Mouse (Mus musculus) heart, adult 8-10 months (tissue): ENCODE measurements around the gene Rara. TPM values are rescaled to one million over a fixed set of nuclear protein-coding genes. Genes with fewer than 3 reads are reported as not detected.
"Not testable (repeated sequence)": the region's sequence is repeated elsewhere in the genome, so short reads cannot be mapped to it uniquely, and the experiment has no call there.

Source experiments
- DNase-seq: peaks from one replicate; pipeline ENCODE4 v3.0.0; 2022; ENCODE audit warnings: low spot score
- total RNA-seq, 4 experiments: library from RNA; stranded (reverse); gene quantifications; 2 replicates each; pipeline ENCODE4 v1.2.4; 2022

Gene Rara
- 10 to 100 TPM; 10.8 to 13.5 (median 11.9) TPM for total RNA-seq

DNA sequence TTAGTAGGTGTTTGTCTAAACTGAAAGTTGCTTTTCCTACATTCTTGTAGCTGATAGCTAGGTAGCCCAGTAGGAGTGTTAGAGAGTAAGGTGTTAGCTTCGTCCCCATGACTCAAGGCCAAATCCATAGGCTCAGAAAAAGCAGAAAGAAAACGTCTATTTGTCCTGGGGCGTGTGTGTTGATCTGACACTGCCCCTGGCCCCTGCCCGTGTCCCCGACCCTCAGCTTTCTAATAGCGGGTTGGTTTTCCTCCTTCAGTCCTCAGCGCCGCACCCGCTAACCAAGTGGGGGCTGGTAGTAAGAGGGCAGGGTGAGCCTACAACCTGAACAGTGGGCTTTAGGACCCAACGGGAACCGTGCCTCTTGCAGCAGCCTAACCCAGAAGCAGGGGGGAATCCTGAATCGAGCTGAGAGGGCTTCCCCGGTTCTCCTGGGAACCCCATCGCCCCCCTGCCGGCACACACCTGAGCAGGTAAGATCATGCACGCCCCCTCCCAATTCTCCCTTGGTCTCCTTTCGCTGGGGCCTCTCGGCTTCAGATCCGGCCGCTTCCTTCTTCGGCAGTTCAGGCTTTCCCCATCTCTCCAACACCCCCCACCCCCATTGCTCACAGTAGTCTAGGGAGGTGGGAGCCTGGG, at the start of gene Rara:
TSS of gene Rara (plus strand) at position 381 of the 639 bp plus-strand sequence.
- no peak for DNase-seq

DNA sequence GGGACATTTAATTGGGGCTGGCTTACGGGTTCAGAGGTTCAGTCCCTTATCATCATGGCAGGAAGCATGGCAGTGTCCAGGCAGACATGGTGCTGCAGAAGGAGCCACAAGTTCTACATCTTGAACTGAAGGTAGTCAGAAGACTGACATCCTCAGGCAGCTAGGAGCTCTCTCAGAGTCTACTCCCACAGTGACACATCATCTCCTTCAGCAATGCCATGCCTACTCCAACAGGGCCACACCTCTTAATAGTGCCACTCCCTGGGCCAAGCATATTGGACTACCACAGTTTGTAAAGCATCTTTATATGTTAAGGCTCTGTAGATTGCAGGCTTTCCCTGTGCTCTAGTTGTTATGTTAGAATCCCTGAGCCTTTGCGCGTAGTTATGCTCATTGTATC, 39.9 kb upstream of the Rara start:
- no peak for DNase-seq

DNA sequence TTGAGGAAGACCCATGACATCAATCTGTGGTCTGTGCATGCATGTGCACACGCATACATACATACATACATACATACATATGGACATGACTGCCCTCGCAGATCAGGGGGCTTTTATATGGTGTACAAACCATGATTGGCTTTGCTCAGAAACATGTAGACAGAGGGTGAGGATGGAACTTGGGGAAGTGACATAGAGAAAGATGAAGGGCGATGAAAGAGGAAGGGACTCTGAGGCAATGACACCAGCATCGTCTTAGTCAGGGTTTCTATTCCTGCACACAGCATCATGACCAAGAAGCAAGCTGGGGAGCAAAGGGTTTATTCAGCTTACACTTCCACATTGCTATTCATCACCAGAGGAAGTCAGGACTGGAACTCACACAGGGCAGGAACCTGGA, 38.5 kb upstream of the Rara start:
- DNase-seq, result no peak

DNA sequence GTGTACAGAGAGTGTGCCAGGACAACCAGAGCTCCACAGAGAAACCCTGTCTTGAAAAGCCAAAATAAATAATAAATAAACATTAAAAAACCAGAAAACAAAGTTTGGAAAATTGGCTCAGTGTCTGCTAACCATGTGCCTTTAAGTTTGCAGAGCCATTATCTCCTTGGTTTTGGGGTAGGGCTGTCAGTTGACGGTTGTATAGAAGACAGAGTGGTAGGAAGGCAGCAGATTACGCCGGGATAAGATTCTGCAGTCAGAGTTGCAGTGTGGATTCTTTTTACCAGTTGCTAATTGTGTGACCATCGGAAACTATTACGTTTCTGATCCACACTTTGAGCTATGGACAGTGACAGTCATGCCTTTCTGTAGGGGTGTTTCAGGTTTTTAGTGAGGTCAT, 37.6 kb upstream of the Rara start:
- no peak for DNase-seq

DNA sequence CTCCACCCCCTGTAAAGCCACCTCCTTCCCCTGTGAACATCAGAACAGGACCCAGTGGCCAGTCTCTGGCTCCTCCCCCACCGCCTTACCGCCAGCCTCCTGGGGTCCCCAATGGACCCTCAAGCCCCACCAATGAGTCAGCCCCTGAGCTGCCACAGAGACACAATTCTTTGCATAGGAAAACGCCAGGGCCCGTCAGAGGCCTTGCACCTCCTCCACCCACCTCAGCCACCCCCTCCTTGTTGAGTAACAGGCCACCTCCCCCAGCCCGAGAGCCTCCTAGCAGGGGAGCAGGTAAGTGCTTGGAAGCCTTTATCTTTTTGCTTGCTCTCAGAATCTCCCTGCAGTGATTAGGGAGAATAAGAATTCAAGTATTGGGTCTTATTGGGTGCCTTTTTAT, 35.2 kb upstream of the Rara start:
- DNase-seq, result no peak

DNA sequence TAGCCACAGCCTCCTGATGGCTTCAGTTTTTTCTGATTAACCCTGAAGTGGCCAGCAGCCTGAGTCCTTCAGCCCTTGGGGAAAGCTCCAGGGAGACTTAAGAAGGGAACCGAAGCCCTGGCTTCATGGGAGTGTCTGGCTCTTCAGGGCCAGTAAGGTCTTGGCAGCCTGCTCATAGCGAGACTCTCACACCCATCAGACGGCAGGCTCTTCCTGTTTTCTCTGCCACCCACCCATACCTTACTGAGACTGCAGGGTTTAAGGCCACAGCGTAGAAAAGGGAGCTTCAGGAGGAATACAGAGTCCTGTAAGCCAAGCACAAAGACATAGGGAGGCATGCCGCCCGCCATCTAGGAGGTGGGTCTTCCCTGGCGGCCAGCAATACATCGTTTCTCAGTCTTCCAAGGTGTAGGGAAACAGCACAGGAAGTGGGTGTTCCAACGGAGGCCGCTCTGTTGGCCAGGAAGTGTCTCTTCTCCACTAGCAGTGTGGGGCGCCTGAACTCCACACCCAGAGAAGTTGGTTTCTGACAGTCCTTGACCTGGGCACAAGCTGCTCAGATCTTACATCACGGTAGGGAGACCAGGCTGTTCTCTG, 27.0 kb upstream of the Rara start:
- DNase-seq, result no peak

DNA sequence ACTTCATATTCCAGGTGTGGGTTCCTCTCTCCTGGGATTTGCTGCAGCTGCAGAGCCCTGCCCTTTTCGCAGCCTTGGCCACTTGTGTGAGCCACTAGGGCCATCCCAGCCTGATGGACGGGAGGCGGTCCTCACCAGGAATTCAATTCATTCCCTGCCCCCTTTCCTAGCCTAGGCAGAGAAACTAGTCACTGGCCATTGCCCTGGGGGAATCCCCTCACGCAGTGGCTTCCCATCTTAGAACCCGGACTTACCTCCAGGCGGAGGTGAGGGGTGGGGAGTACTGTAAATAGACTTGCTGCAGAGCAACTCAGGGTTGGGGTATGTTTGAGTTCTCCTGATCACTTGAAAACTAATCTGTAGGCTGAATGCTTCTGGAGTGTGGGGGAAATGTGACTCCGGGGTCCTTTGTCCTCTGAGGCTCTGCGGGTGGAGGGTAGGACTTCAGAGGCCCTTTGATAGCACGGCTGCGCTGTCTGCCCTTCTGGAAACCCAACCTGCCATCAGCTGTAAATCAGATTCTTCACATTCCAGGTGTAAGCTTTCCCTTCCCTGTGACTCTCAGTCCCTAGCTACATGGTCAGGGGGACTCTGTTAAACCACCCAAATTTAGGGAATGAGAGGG, 24.9 kb upstream of the Rara start:
- no peak for DNase-seq

DNA sequence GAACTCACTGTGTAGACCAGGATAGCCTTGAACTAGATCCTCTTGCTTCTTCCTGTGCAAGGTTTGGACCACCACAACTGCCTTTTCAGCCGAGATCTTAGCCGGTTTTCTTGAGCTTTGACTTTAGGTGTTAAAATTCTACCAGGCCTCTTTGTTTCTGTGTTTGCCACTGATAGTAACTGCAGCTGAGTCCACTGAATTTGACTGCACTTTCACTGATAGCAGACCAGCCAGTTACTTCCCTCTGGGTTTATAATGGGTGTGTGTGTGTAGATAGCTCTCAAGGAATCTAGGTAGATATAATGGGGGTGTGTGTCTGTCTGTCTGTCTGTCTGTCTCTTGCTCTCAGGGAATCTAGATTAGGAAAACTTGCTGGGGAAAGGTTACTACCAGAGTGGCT, 23.0 kb upstream of the Rara start:
- no peak for DNase-seq

DNA sequence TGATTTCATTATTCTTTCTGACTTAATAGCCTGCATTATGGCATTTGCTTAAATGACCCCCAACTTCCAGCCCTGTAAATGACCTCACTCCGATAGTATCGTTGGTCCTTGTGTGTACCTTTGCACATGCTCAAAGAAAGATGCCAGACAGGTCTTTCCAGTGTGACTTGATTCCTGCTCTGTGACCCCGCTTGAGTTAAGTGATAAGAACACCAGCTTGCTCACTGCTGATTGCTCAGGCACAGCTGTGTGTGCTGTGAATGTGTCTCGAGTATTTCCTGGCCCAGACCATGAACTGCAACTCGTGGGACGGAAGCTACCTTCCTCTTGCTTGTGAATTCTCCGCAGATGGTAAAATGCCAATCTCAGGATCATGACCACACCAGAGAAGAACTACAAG, 22.6 kb upstream of the Rara start:
- no peak for DNase-seq

DNA sequence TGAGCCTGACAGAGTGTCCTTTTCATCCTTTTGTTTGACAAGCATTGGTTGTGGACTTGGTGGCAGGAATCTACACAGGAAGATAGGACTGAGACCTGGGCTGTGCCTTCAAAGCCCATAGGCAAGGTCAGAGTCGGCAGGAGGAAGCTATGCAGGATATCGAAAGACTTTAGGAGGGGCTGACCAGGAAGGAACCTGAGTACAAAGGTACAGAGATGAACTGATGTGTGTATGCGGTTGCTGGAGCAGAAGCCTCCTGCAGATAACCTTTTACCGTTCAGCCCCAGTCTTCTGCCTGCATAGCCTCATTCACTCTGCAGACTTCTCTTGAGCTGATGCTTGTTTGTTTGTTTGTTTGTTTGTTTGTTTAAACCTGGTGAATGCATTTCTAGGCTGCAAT, 22.0 kb upstream of the Rara start:
- DNase-seq, result no peak

DNA sequence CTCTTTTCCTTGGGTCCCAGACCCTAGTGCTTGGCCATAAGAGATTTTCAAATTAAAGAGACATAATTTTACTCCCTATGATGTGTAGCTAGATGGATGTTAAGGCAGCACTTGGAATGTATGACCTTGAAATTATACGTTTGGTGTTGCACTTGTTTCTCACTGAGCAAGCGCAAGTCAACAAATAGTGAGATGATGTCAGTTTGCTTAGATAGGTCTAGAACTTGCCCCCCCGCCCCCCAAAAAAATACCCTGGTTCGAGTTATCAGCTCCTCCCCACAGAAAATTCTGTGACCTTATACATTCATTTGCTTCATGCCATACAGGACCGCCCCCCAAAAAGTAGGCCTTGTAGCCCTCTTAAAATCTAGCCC, 20.6 kb upstream of the Rara start:
- DNase-seq, result no peak

DNA sequence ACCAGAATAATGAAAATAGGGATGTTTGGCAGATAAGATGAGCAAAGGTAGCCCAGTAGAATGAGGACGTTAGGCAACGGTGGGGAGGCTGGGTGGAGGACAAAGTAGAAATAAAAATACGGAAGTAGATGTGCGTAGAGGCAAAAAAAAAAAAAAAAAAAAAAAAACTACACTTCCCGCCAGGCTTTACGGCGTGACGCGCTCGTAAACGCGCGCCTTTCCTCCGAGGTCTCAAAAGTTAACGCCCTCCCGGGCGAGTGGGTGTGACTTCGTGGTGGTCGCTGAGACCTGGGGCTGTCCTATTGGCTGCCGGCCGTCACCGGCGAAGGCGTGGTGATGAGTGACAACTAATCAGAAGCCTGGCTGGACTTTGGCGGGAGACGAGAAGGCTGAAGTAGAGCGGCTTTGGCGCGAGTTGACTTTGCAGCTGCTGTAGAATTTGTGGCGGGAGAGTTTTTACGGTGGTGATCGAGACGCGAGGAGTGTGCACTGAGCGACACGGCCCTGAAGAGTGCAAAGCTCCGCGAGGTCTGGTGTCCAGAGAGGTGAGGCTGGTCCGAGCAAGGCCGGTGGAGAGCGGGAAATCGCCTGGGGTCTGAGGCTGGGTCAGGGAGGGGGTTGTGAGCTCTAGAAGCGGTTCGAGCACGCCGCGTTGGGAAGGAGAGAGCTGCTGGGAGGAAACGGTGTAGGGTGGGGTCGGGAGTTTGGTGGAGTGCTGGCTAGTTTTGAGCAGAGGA, 20.0 kb upstream of the Rara start, which contains the start of gene Cdc6:
TSS of gene Cdc6 (plus strand) at position 365 of the 737 bp plus-strand sequence.
- peak; percentile 96 for DNase-seq

DNA sequence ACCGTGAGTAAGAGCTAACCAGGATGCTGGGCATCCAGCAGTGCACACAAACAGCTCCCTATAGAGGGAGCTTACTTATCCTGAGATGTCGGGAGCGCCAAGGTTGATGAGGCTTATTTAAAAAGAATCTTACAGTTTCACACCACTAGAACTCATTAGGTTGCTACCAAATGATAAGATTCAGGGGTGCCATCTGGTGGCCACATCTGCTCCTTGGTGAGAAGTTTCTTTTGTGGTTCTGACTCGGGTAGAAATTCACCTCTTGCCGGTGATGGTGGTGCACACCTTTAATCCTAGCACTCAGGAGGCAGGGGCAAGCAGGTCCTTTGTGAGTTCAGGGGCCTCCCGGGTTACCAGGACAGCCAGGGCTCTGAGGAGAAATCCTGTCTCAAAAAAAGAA, 18.0 kb upstream of the Rara start:
- DNase-seq, result no peak

DNA sequence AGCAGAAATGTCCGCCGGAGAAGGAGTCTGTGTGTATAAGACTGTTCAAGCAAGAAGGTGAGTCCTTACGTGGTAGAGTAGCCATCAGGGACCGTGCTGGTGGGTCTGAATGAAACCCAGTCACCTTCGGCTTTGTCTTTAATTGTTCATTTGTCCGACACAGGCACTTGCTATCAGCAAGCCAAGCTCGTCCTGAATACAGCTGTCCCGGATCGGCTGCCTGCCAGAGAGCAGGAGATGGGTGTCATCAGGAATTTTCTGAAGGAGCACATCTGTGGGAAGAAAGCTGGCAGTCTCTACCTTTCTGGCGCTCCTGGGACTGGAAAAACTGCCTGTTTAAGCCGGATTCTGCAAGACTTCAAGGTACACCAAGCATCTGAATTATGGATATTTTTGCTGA, 17.2 kb upstream of the Rara start:
- DNase-seq, result no peak

DNA sequence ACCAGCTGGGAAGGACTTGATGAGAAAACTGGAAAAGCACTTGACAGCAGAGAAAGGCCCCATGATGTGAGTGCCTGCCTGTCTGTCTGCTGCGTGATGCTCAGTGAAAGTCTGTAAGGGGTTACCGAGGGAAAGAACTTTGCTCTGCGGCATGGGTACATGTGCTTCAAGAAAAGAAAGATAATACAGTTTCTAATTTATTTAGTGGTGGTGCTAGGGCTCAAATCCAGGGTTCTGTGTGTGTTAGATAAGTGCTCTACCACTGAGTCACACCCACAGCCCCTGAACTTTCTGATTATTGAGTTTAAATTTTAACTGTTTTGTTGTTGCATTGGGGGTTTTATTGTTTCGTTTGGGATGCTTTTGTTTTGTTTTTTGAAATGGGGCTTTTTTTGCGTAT, 16.1 kb upstream of the Rara start:
- DNase-seq, result no peak

DNA sequence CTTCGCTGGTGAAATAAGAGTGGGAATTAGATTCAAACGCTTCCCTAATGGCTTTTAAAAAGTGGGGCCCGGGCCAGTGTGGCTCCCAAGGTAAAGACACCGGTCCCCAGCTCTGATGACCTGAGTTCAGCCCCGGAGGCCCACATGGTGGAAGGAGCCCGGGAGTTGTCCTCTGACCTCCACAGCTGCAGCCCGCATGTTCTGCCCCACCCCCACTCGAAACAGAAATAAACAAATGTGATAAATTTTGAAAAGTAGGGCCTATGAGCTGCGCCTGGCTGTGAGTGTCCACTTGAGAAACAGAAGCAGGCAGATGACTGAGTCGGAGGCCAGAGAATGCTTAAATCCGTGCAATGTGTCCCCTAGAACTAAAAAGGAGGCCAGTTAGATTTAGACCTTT, 13.4 kb upstream of the Rara start:
- DNase-seq, result no peak

DNA sequence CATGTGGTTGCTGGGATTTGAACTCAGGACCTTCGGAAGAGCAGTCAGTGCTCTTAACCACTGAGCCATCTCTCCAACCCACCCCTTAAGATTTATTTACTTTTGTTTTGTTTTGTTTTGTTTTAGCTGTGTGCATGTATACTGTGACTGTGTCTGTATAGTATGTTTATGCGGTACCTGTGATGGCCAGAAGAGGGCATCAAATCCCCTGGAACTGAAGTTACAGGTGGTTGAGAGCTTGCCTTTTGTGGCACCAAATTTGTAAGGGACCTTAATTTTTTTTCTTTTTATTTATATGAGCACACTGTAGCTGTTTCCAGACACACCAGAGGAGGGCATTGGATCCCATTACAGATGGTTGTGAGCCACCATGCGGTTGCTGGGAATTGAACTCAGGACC, 11.2 kb upstream of the Rara start:
- not testable (repeated sequence) for DNase-seq

DNA sequence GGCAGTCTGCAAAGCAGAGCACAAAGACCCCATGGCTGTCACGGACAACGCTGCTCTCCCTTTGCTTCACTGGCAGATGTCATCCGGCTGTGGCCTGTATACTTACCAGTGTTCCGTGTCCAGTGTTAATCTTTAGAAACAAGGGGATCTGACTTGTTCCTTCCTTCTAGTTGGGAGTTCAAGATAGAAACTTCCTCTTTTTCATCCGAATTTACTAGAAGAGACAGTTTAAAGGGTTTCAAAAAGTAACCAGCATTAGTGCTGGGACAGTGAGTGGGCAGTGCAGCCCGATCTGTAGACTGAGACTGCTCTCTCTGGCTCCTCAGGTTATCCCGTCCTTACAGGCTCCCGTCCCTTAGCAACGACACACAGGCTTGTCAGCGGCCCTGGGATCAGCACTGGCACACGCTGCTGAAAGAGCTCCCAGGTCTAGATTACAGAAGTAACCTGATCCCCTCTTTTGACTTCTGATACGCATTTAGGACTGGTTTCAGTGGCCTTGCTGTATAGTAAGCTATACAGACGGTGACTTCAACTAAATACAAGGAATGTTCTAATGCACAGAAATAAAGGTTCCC, 10.1 kb upstream of the Rara start:
- no peak for DNase-seq

DNA sequence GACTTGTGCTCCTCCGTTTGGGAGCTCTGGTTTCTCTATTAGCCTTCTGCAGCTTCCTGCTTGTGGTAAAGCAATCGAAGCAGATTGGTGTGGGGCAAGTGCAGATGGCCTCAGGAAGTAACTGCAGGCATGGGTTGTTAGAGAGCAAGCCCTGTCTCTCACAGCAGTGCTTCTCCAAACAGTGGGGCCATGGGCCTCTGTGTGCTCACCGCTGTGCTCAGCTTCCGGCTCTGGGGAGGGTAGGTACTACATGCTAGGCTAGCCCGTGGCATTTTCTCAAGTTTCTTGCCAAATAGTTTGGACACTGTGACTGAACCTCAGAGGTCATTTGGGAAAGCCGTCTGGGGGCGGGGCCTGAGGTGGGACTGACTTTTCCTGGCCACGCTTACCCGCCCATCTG, 9.4 kb upstream of the Rara start:
- DNase-seq, result peak; percentile 68

DNA sequence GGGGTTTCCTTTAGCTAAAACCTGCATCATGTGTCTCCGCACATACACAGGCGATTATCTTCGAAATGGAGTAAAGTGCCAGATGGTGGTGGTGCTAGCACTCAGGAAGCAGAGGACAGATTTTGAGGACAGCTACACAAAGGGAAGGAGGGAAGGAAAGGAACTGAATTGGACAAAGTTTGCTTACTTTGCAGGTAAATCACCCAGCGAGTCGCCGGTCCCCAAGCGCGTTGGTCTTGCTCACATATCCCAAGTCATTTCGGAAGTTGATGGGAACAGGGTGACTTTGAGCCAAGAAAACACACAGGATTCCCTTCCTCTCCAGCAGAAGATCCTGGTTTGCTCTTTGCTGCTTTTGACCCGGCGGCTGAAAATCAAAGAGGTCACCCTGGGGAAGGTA, 8.6 kb upstream of the Rara start:
- DNase-seq, result no peak

DNA sequence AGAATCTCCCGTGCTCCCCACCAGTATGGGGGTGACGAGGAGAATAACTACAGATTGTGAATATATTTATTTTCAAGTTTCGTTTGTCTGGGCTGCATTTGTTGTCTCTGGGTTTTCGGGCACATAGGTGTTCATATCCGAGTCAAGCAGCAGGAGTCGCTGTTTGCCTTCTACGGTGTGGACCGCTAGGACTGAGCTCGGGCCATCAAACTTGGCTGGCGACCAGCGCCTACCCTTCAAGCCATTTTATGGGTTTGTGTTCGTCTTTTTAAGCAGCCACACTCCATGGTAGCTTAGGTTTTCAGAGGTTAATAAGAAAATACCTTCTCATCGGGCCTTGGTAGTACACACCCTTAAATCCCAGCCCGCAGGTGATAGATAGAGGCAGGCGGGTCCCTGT, 5.8 kb upstream of the Rara start:
- DNase-seq, result not testable (repeated sequence)

DNA sequence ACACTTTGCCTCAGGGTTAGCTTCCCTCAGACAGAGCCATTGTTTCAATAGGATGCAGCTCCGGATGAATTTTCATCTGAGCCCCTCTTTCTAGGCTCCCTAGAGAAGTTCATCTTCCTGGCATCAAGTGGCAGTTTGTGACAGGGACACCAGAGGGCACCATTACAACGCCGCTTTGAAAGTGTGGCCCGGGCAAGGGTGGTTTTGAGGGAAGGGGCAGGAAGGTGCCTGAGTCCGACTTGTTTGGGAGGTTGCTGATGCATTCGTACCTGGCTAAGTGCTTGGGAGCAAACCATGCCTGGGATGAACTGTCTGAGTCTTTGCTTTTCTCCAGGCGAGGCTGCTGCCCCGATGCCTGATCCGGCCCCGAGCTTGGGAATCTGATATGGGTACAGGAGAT, 5.3 kb upstream of the Rara start:
- DNase-seq, result peak; percentile 70
